Mouse (Mus musculus): ENCODE measurements around the gene Itgb5. TPM values are rescaled to one million over a fixed set of nuclear protein-coding genes. Genes with fewer than 3 reads are reported as not detected.

The Itgb5 gene
- total RNA-seq, 2 experiments from 2014 or later = 40.2 to 40.5 TPM

GRCm38 (mm10) chr16:33836676-33837075 is 7.2 kb downstream of the Itgb5 start:
- TF ChIP-seq CTCF (conservative IDR thresholded peaks at IDR 0.05) = no peak
- H3K4me3 ChIP-seq = no peak overlapping the region
- DNase-seq (ENCODE audit: low spot score in 2 of 2) = no peak
- 0 out of 2 replicates have a peak overlapping the region, but pooled peaks have one; percentile 28 for H3K27ac ChIP-seq

- TF ChIP-seq CTCF (conservative IDR thresholded peaks at IDR 0.05) = no peak
- no peak for DNase-seq (ENCODE audit: low spot score in 2 of 2)
- H3K27ac ChIP-seq = 0 out of 2 replicates have a peak overlapping the region, but pooled peaks have one; percentile 28
- no peak overlapping the region for H3K4me3 ChIP-seq
Measured at GRCm38 (mm10) chr16:33837191-33837590, 7.7 kb downstream of the Itgb5 start.

GRCm38 (mm10) chr16:33840616-33841015 is 11.2 kb downstream of the Itgb5 start:
- Histone ChIP-seq H3K4me3 (no peak overlapping the region), H3K27ac (no peak overlapping the region)
- no peak for DNase-seq (ENCODE audit: low spot score in 2 of 2)
- no peak for TF ChIP-seq CTCF (conservative IDR thresholded peaks at IDR 0.05)

- Histone ChIP-seq H3K27ac (peak overlapping the region; percentile 46; the same call in 1 of the 2 replicates), H3K4me3 (no peak overlapping the region)
- TF ChIP-seq CTCF (conservative IDR thresholded peaks at IDR 0.05) = no peak
- DNase-seq (ENCODE audit: low spot score in 2 of 2) = no peak
Measured at GRCm38 (mm10) chr16:33842081-33842880, 12.8 kb downstream of the Itgb5 start.

GRCm38 (mm10) chr16:33844150-33844611 is 14.7 kb downstream of the Itgb5 start:
- TF ChIP-seq CTCF (conservative IDR thresholded peaks at IDR 0.05) = no peak
- no peak overlapping the region for H3K27ac ChIP-seq
- DNase-seq (ENCODE audit: low spot score in 2 of 2) = no peak
- H3K4me3 ChIP-seq = no peak overlapping the region

GRCm38 (mm10) chr16:33844866-33845265 is 15.4 kb downstream of the Itgb5 start:
- TF ChIP-seq CTCF (conservative IDR thresholded peaks at IDR 0.05) = no peak
- no peak overlapping the region for H3K4me3 ChIP-seq
- no peak overlapping the region for H3K27ac ChIP-seq
- no peak for DNase-seq (ENCODE audit: low spot score in 2 of 2)

GRCm38 (mm10) chr16:33853271-33853670 is 23.8 kb downstream of the Itgb5 start:
- DNase-seq (ENCODE audit: low spot score in 2 of 2) = no peak
- Histone ChIP-seq H3K4me3 (no peak overlapping the region), H3K27ac (no peak overlapping the region)
- TF ChIP-seq CTCF (conservative IDR thresholded peaks at IDR 0.05) = no peak

GRCm38 (mm10) chr16:33858766-33859165 is 29.3 kb downstream of the Itgb5 start:
- Histone ChIP-seq H3K4me3 (no peak overlapping the region), H3K27ac (no peak overlapping the region)
- no peak for TF ChIP-seq CTCF (conservative IDR thresholded peaks at IDR 0.05)
- DNase-seq (ENCODE audit: low spot score in 2 of 2) = no peak

GRCm38 (mm10) chr16:33859380-33859779 is 29.9 kb downstream of the Itgb5 start:
- Histone ChIP-seq H3K27ac (peak overlapping the region; percentile 48; the same call in 1 of the 2 replicates), H3K4me3 (no peak overlapping the region)
- no peak for TF ChIP-seq CTCF (conservative IDR thresholded peaks at IDR 0.05)
- no peak for DNase-seq (ENCODE audit: low spot score in 2 of 2)

- DNase-seq (ENCODE audit: low spot score in 2 of 2) = peak; percentile 78 to 90
- Histone ChIP-seq H3K4me3 (no peak overlapping the region), H3K27ac (peak overlapping the region; percentile 72)
- TF ChIP-seq CTCF (conservative IDR thresholded peaks at IDR 0.05) = peak; percentile 65
Measured at GRCm38 (mm10) chr16:33859988-33860700, 30.7 kb downstream of the Itgb5 start.

GRCm38 (mm10) chr16:33862406-33862805 is 32.9 kb downstream of the Itgb5 start:
- DNase-seq (ENCODE audit: low spot score in 2 of 2) = no peak
- Histone ChIP-seq H3K4me3 (no peak overlapping the region), H3K27ac (no peak overlapping the region)
- no peak for TF ChIP-seq CTCF (conservative IDR thresholded peaks at IDR 0.05)

- Histone ChIP-seq H3K27ac (no peak overlapping the region), H3K4me3 (no peak overlapping the region)
- TF ChIP-seq CTCF (conservative IDR thresholded peaks at IDR 0.05) = no peak
- no peak for DNase-seq (ENCODE audit: low spot score in 2 of 2)
Measured at GRCm38 (mm10) chr16:33863208-33863751, 33.8 kb downstream of the Itgb5 start.

GRCm38 (mm10) chr16:33870224-33870785 is 40.8 kb downstream of the Itgb5 start:
- Histone ChIP-seq H3K27ac (no peak overlapping the region), H3K4me3 (no peak overlapping the region)
- TF ChIP-seq CTCF (conservative IDR thresholded peaks at IDR 0.05) = no peak
- DNase-seq (ENCODE audit: low spot score in 2 of 2) = no peak
